In genomic region chr5:122779277-122779834, GRCm38 (mm10) we compare ENCODE assay signal across 8 mouse cellular contexts. TPM values are rescaled to one million over a fixed set of nuclear protein-coding genes. Genes with fewer than 3 reads are reported as not detected.
A peak's percentile ranks its signal among the peaks of the same experiment; 100 is the strongest.
DNase-seq lines count a peak whose midpoint lies in the region; ATAC-seq and TF ChIP-seq lines count a peak whose summit lies in the region.

Camkk2 (minus strand) TSS chr5:122779409.

- TF ChIP-seq POLR2A in olfactory bulb, adult 2 months (IDR thresholded peaks at IDR 0.05; ENCODE audit: insufficient read depth, low read depth, low read length): peak; percentile 33; the same call in 1 of the 2 replicates
- TF ChIP-seq POLR2A in thymus, adult 2 months (IDR thresholded peaks at IDR 0.05; ENCODE audit: control insufficient read depth, extremely low read depth, insufficient read depth, low read length, poor library complexity): no peak; the same call in 1 of the 2 replicates

- no peak for ATAC-seq in G1E (ENCODE audit: extremely low read depth, insufficient number of reproducible peaks, low FRiP score, poor library complexity, severe bottlenecking)
- peak; percentile 90 for ATAC-seq in forebrain, embryonic 16.5 days
- peak; percentile 86 for ATAC-seq in lung, embryonic 15.5 days (ENCODE audit: borderline replicate concordance, extremely low read depth, low FRiP score, low TSS enrichment)

- peak within 1 kb of the TSS; percentile 88 for H3K4me2 ChIP-seq in forebrain, embryonic 16.5 days (ENCODE audit: low read length)
- H3K4me2 ChIP-seq in lung, embryonic 15.5 days: peak within 1 kb of the TSS; percentile 89

- peak; percentile 95 for DNase-seq in G1E (ENCODE audit: low spot score)
- peak; percentile 83 to 94 for DNase-seq in cerebellum, adult 18-20 months
- peak; percentile 77 for DNase-seq in heart, postnatal 25 days (ENCODE audit: low spot score)
- peak; percentile 75 to 83 for DNase-seq in layer of hippocampus, adult 2 months (ENCODE audit: low spot score in 2 of 2)
- peak; percentile 73 for DNase-seq in thymus, adult 2 months

- peak within 1 kb of the TSS; percentile 89 for H3K9ac ChIP-seq in forebrain, embryonic 16.5 days (replicated peaks; ENCODE audit: low read depth, low read length)
- H3K9ac ChIP-seq in lung, embryonic 15.5 days: peak within 1 kb of the TSS; percentile 87

- WGBS in forebrain, embryonic 16.5 days: 0% methylated on average over 38 of the region's 63 CpGs
- 0% methylated on average over 53 of the region's 63 CpGs for WGBS in lung, embryonic 15.5 days
- WGBS in olfactory bulb, adult 2 months: 1% methylated on average over 57 of the region's 63 CpGs
- under 1% methylated on average over 55 of the region's 63 CpGs for WGBS in thymus, adult 2 months

- peak within 1 kb of the TSS; percentile 78 for H3K4me3 ChIP-seq in G1E (ENCODE audit: low read depth, low read length)
- peak within 1 kb of the TSS; percentile 79 for H3K4me3 ChIP-seq in forebrain, embryonic 16.5 days (replicated peaks; ENCODE audit: low read length)
- peak within 1 kb of the TSS; percentile 88 for H3K4me3 ChIP-seq in layer of hippocampus, adult 2 months
- peak within 1 kb of the TSS; percentile 75 for H3K4me3 ChIP-seq in lung, embryonic 15.5 days
- H3K4me3 ChIP-seq in olfactory bulb, adult 2 months (ENCODE audit: insufficient read depth, low read depth, low read length): peak within 1 kb of the TSS; percentile 49
- H3K4me3 ChIP-seq in thymus, adult 2 months (ENCODE audit: control insufficient read depth, insufficient read depth, low read length): peak within 1 kb of the TSS; percentile 89

- peaks cover 13% of the 10 kb centered on the region for H3K36me3 ChIP-seq in G1E (replicated peaks)
- H3K36me3 ChIP-seq in forebrain, embryonic 16.5 days (ENCODE audit: control insufficient read depth, insufficient read depth): no peaks in the 10 kb centered on the region
- no peaks in the 10 kb centered on the region for H3K36me3 ChIP-seq in lung, embryonic 15.5 days
- no peaks in the 10 kb centered on the region for H3K36me3 ChIP-seq in thymus, adult 2 months (ENCODE audit: control insufficient read depth, insufficient read depth, low read length)

- peak within 1 kb of the TSS; percentile 31; the same call in 1 of the 2 replicates for H3K27ac ChIP-seq in forebrain, embryonic 16.5 days (ENCODE audit: low read length)
- peak within 1 kb of the TSS; percentile 94 for H3K27ac ChIP-seq in layer of hippocampus, adult 2 months
- H3K27ac ChIP-seq in lung, embryonic 15.5 days: peak within 1 kb of the TSS; percentile 91
- H3K27ac ChIP-seq in olfactory bulb, adult 2 months (ENCODE audit: insufficient read depth, low read depth, low read length): no peak within 1 kb of the TSS
- H3K27ac ChIP-seq in thymus, adult 2 months (ENCODE audit: control insufficient read depth, insufficient read depth, low read length): peak within 1 kb of the TSS; percentile 13

- no peak for TF ChIP-seq CTCF in G1E (IDR thresholded peaks at IDR 0.05; ENCODE audit: low read depth, low read length)
- TF ChIP-seq CTCF in layer of hippocampus, adult 2 months (conservative IDR thresholded peaks at IDR 0.05): 0 out of 2 replicates have a peak, but pooled peaks have one; percentile 2
- no peak for TF ChIP-seq CTCF in olfactory bulb, adult 2 months (IDR thresholded peaks at IDR 0.05; ENCODE audit: insufficient read depth, low read depth, low read length)
- TF ChIP-seq CTCF in thymus, adult 2 months (IDR thresholded peaks at IDR 0.05; ENCODE audit: borderline replicate concordance, control insufficient read depth, extremely low read depth, insufficient read depth, low read length, poor library complexity): no peak

- H3K4me1 ChIP-seq in G1E (ENCODE audit: insufficient read depth, low read depth, low read length): peaks cover 47% of the 10 kb centered on the region
- H3K4me1 ChIP-seq in forebrain, embryonic 16.5 days (replicated peaks; ENCODE audit: control insufficient read depth, insufficient read depth, low read length): peaks cover 19% of the 10 kb centered on the region
- peaks cover 19% of the 10 kb centered on the region for H3K4me1 ChIP-seq in lung, embryonic 15.5 days
- peaks cover 35% of the 10 kb centered on the region for H3K4me1 ChIP-seq in olfactory bulb, adult 2 months (ENCODE audit: control insufficient read depth, insufficient read depth, low read length)
- peaks cover 26% of the 10 kb centered on the region for H3K4me1 ChIP-seq in thymus, adult 2 months (replicated peaks; ENCODE audit: control insufficient read depth, insufficient read depth, low read length)

- no peaks in the 10 kb centered on the region for H3K9me3 ChIP-seq in G1E (replicated peaks)
- no peaks in the 10 kb centered on the region for H3K9me3 ChIP-seq in forebrain, embryonic 16.5 days (ENCODE audit: control insufficient read depth, low read length)
- no peaks in the 10 kb centered on the region for H3K9me3 ChIP-seq in lung, embryonic 15.5 days

- peaks cover 6% of the 10 kb centered on the region; the same call in 1 of the 2 replicates for H3K27me3 ChIP-seq in G1E (ENCODE audit: insufficient read depth, low read length)
- H3K27me3 ChIP-seq in forebrain, embryonic 16.5 days (replicated peaks; ENCODE audit: control insufficient read depth, insufficient read depth, low read length): no peaks in the 10 kb centered on the region
- H3K27me3 ChIP-seq in lung, embryonic 15.5 days: no peaks in the 10 kb centered on the region
- H3K27me3 ChIP-seq in thymus, adult 2 months (ENCODE audit: control insufficient read depth, insufficient read depth, low read length): no peaks in the 10 kb centered on the region

- intact Hi-C loops in heart, postnatal 25 days (cut with DNase I): loop anchor here (5.0 kb wide), 1 partner anchor 277 kb away; the partner anchor contains the start of gene Atp2a2

RNA-seq across cellular contexts. Expression of gene Camkk2, which starts in this region (rescaled TPM):
- total RNA-seq in G1E (2014; fragmentation: Nextera tagmentation) (9.6 and 12.5 TPM in 2 replicates), G1E (2017) (9.2 and 9.7 TPM in 2 replicates)
- 18.2 and 21.9 TPM in 2 replicates for polyA plus RNA-seq in G1E (2012)
- 70.7 and 75.6 TPM in 2 replicates for polyA plus RNA-seq in forebrain, embryonic 16.5 days (2015; fragmentation: Nextera tagmentation; extraction: Ambion mirVana)
- total RNA-seq in heart, postnatal 25 days (2021): 10 to 100 TPM; 11.0 to 11.4 TPM
- total RNA-seq in layer of hippocampus, adult 2 months (2021): 100 to 1,000 TPM; 104 to 109 TPM
- polyA plus RNA-seq in lung, embryonic 15.5 days (2015; fragmentation: Nextera tagmentation; extraction: Ambion mirVana): 35.0 and 36.4 TPM in 2 replicates
- polyA plus RNA-seq in olfactory bulb, adult 2 months (2012; ENCODE audit: insufficient read depth, insufficient read length, low replicate concordance, missing spikeins): not detected in 2 replicates
- polyA plus RNA-seq in thymus, adult 2 months (2012; rRNA removed): 31.1 and 40.9 TPM in 2 replicates

Comparison
In these comparisons a context has a peak if more than half of its experiments do, and no peak if none do; other contexts are left out.
1. RNA of gene Camkk2 (total RNA-seq): 104 to 109 TPM in layer of hippocampus, adult 2 months; 9.2 to 12.5 TPM in G1E and 11.0 to 11.4 TPM in heart, postnatal 25 days; every median in the first group is over 4 times any median in the second.
2. Peak in every context shown above with its lines, with median percentiles within 50 percentile points of each other: DNase-seq and H3K4me3 ChIP-seq.